Comparison of ENCODE assay signal across 10 mouse cellular contexts in the genomic region with DNA sequence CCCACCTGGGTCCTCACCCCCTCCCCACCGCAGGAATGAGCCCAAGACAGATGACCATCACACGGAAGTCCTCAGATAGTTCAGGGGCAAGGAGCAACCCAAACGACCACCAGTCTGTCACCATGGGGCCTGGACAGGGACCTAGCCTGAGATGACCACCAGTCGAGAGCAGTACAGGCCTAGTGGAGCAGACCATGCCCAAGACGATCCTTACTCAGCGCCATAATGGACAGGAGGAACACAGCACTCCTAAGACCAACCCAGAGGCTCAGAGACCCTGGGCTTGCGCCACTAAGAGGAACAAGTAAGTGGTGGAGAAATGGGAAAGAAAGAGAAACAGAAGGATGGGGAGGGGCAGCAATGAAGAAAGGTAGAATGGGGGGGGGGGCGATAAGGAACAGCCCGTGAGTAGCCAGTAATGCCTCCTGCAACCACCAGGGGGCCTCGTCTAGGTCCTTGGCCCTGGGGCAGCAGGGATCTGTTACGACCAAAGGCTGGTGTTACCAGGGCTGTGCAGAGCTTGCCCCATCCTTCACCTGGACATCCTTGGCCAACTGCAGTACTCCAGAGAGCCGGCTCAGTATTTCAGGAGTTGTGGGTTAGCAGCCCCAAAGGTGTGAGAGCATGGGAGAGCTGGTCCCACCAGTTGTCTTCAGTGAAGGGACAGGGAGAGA. TPM values are rescaled to one million over a fixed set of nuclear protein-coding genes. Genes with fewer than 3 reads are reported as not detected.
DNase-seq lines count a peak whose midpoint lies in the region; ATAC-seq and TF ChIP-seq lines count a peak whose summit lies in the region.
"Had no signal": no experiment of that assay in that cellular context is flagged by ENCODE, and none has a peak within 500 bp of the region (broad histone marks: within the 10 kb centered on the region; RNA-seq: fewer than 3 reads in every experiment).

No protein-coding gene starts in this region.

- WGBS in cerebellum, adult 2 months, result 70% methylated on average over 11 of the region's 12 CpGs
- WGBS in liver, embryonic 11.5 days, result 53% methylated on average over 11 of the region's 12 CpGs
- 60% methylated on average over 12 of the region's 12 CpGs for WGBS in kidney, embryonic 14.5 days
- WGBS in olfactory bulb, adult 2 months, result 64% methylated on average over 12 of the region's 12 CpGs

- H3K9me3 ChIP-seq in liver, embryonic 11.5 days (ENCODE audit: control insufficient read depth, low read length), result no peaks in the 10 kb centered on the region
- no peaks in the 10 kb centered on the region for H3K9me3 ChIP-seq in kidney, embryonic 14.5 days (ENCODE audit: control insufficient read depth, low read length)
- H3K9me3 ChIP-seq: midbrain, embryonic 12.5 days had no signal

- DNase-seq in cerebellum, adult 2 months, result peak in 1 of 2 experiments; percentile 22
- DNase-seq in cerebellum, adult 11 months, result no peak
- DNase-seq in liver, result peak; percentile 39
- DNase-seq in liver, embryonic 11.5 days (ENCODE audit: low spot score), result no peak
- DNase-seq in adrenal gland, postnatal 36 days, result peak; percentile 69 to 77
- DNase-seq in yolk sac, embryonic 10.5 days (ENCODE audit: low spot score), result no peak

- H3K4me3 ChIP-seq in cerebellum, adult 2 months (replicated peaks; ENCODE audit: insufficient read depth, low read depth, low read length), result no peak overlapping the region
- no peak overlapping the region for H3K4me3 ChIP-seq in liver, embryonic 11.5 days (ENCODE audit: low read depth, low read length)
- H3K4me3 ChIP-seq in kidney, embryonic 14.5 days (ENCODE audit: low read length), result no peak overlapping the region
- H3K4me3 ChIP-seq in olfactory bulb, adult 2 months (ENCODE audit: insufficient read depth, low read depth, low read length), result no peak overlapping the region
- H3K4me3 ChIP-seq: midbrain, embryonic 12.5 days had no signal

- peak; percentile 43; the same call in 1 of the 2 replicates for TF ChIP-seq CTCF in cerebellum, adult 2 months (IDR thresholded peaks at IDR 0.05; ENCODE audit: borderline replicate concordance, insufficient read depth, low read depth, low read length)
- TF ChIP-seq CTCF in olfactory bulb, adult 2 months (IDR thresholded peaks at IDR 0.05; ENCODE audit: insufficient read depth, low read depth, low read length), result peak; percentile 7; the same call in 1 of the 2 replicates

- H3K36me3 ChIP-seq in liver, embryonic 11.5 days (ENCODE audit: control insufficient read depth, insufficient read depth, low read length), result no peaks in the 10 kb centered on the region
- no peaks in the 10 kb centered on the region for H3K36me3 ChIP-seq in kidney, embryonic 14.5 days (ENCODE audit: control insufficient read depth, insufficient read depth, low read length)
- H3K36me3 ChIP-seq: midbrain, embryonic 12.5 days had no signal

- H3K9ac ChIP-seq in liver, embryonic 11.5 days (ENCODE audit: low read depth, low read length), result no peak overlapping the region
- no peak overlapping the region for H3K9ac ChIP-seq in kidney, embryonic 14.5 days (ENCODE audit: low read depth, low read length)
- H3K9ac ChIP-seq: midbrain, embryonic 12.5 days had no signal

- no peak overlapping the region for H3K4me2 ChIP-seq in liver, embryonic 11.5 days
- no peak overlapping the region for H3K4me2 ChIP-seq in kidney, embryonic 14.5 days (replicated peaks; ENCODE audit: low read depth, low read length)
- H3K4me2 ChIP-seq: midbrain, embryonic 12.5 days had no signal

- ATAC-seq in liver, embryonic 11.5 days (replicated peaks; ENCODE audit: low FRiP score), result no peak
- 0 out of 2 replicates have a peak, but pooled peaks have one; percentile 58 for ATAC-seq in kidney, embryonic 14.5 days (ENCODE audit: low FRiP score, low TSS enrichment)

- no peak for TF ChIP-seq POLR2A in cerebellum, adult 2 months (IDR thresholded peaks at IDR 0.05; ENCODE audit: borderline replicate concordance, insufficient read depth, low read length)
- no peak for TF ChIP-seq POLR2A in olfactory bulb, adult 2 months (IDR thresholded peaks at IDR 0.05; ENCODE audit: insufficient read depth, low read depth, low read length)

- no peak overlapping the region for H3K27ac ChIP-seq in cerebellum, adult 2 months (ENCODE audit: insufficient read depth, low read length)
- H3K27ac ChIP-seq in liver, embryonic 11.5 days (ENCODE audit: low read depth, low read length), result no peak overlapping the region
- H3K27ac ChIP-seq in kidney, embryonic 14.5 days (ENCODE audit: low read depth, low read length), result no peak overlapping the region
- H3K27ac ChIP-seq in olfactory bulb, adult 2 months (ENCODE audit: insufficient read depth, low read depth, low read length), result no peak overlapping the region
- H3K27ac ChIP-seq: midbrain, embryonic 12.5 days had no signal

- no peaks in the 10 kb centered on the region for H3K27me3 ChIP-seq in cerebellum, adult 2 months (ENCODE audit: control insufficient read depth, insufficient read depth, low read length)
- no peaks in the 10 kb centered on the region for H3K27me3 ChIP-seq in liver, embryonic 11.5 days (replicated peaks; ENCODE audit: control insufficient read depth, insufficient read depth, low read length)
- H3K27me3 ChIP-seq in kidney, embryonic 14.5 days (ENCODE audit: control insufficient read depth, insufficient read depth, low read length), result no peaks in the 10 kb centered on the region
- H3K27me3 ChIP-seq: midbrain, embryonic 12.5 days had no signal

- no peaks in the 10 kb centered on the region for H3K4me1 ChIP-seq in cerebellum, adult 2 months (ENCODE audit: control insufficient read depth, insufficient read depth, low read length)
- H3K4me1 ChIP-seq in liver, embryonic 11.5 days (replicated peaks; ENCODE audit: control insufficient read depth, insufficient read depth, low read length), result no peaks in the 10 kb centered on the region
- H3K4me1 ChIP-seq in kidney, embryonic 14.5 days (ENCODE audit: control insufficient read depth, insufficient read depth, low read length), result no peaks in the 10 kb centered on the region
- H3K4me1 ChIP-seq in olfactory bulb, adult 2 months (ENCODE audit: control insufficient read depth, insufficient read depth, low read length), result no peaks in the 10 kb centered on the region
- H3K4me1 ChIP-seq: midbrain, embryonic 12.5 days had no signal

RNA-seq across cellular contexts. Expression of a gene that starts 4.0 kb away (rescaled TPM):
- polyA plus RNA-seq in cerebellum, adult 2 months (2012; rRNA removed), result not detected in 2 replicates
- polyA plus RNA-seq in liver, embryonic 11.5 days (2014; fragmentation: Nextera tagmentation; extraction: Ambion mirVana), result not detected in 2 replicates
- not detected for total RNA-seq in adrenal gland, postnatal 36 days (2021)
- polyA plus RNA-seq in kidney, embryonic 14.5 days (2014; fragmentation: Nextera tagmentation; extraction: Ambion mirVana), result not detected in 2 replicates
- not detected in 2 replicates for polyA plus RNA-seq in olfactory bulb, adult 2 months (2012; ENCODE audit: insufficient read depth, insufficient read length, low replicate concordance, missing spikeins)
- polyA plus RNA-seq: frontal cortex, adult 2 months; midbrain, embryonic 12.5 days had no signal

RNA-seq across cellular contexts. Expression of a gene that starts 20.7 kb away (rescaled TPM):
- polyA plus RNA-seq in cerebellum, adult 2 months (2012; rRNA removed), result 0.18 and 0.49 TPM in 2 replicates
- 0.14 and 0.27 TPM in 2 replicates for polyA plus RNA-seq in liver, embryonic 11.5 days (2014; fragmentation: Nextera tagmentation; extraction: Ambion mirVana)
- 1 to 10 TPM; 2.8 to 3.5 TPM for total RNA-seq in adrenal gland, postnatal 36 days (2021)
- polyA plus RNA-seq in kidney, embryonic 14.5 days (2014; fragmentation: Nextera tagmentation; extraction: Ambion mirVana), result 0.44 and 0.61 TPM in 2 replicates
- polyA plus RNA-seq in olfactory bulb, adult 2 months (2012; ENCODE audit: insufficient read depth, insufficient read length, low replicate concordance, missing spikeins), result not detected in 2 replicates

RNA-seq across cellular contexts. Expression of a gene that starts 45.8 kb away (rescaled TPM):
- polyA plus RNA-seq in cerebellum, adult 2 months (2012; rRNA removed), result 0.05 and 0.18 TPM in 2 replicates
- polyA plus RNA-seq in liver, embryonic 11.5 days (2014; fragmentation: Nextera tagmentation; extraction: Ambion mirVana), result 0.04 and 0.06 TPM in 2 replicates
- total RNA-seq in adrenal gland, postnatal 36 days (2021), result under 1 TPM; 0.13 to 0.20 TPM
- polyA plus RNA-seq in kidney, embryonic 14.5 days (2014; fragmentation: Nextera tagmentation; extraction: Ambion mirVana), result 0.06 and 0.11 TPM in 2 replicates
- not detected in 2 replicates for polyA plus RNA-seq in olfactory bulb, adult 2 months (2012; ENCODE audit: insufficient read depth, insufficient read length, low replicate concordance, missing spikeins)
- polyA plus RNA-seq: frontal cortex, adult 2 months; midbrain, embryonic 12.5 days had no signal

RNA-seq across cellular contexts. Expression of a gene that starts 54.0 kb away (rescaled TPM):
- polyA plus RNA-seq in cerebellum, adult 2 months (2012; rRNA removed), result not detected in 2 replicates
- not detected in 2 replicates for polyA plus RNA-seq in liver, embryonic 11.5 days (2014; fragmentation: Nextera tagmentation; extraction: Ambion mirVana)
- total RNA-seq in adrenal gland, postnatal 36 days (2021), result not detected
- not detected in 2 replicates for polyA plus RNA-seq in kidney, embryonic 14.5 days (2014; fragmentation: Nextera tagmentation; extraction: Ambion mirVana)
- not detected in 2 replicates for polyA plus RNA-seq in olfactory bulb, adult 2 months (2012; ENCODE audit: insufficient read depth, insufficient read length, low replicate concordance, missing spikeins)
- polyA plus RNA-seq: frontal cortex, adult 2 months; midbrain, embryonic 12.5 days had no signal

Comparison
In these comparisons a context has a peak if more than half of its experiments do, and no peak if none do; other contexts are left out.
1. DNase-seq: peak in liver (single experiment) and adrenal gland, postnatal 36 days (2 of 2); none in cerebellum, adult 11 months (single experiment), liver, embryonic 11.5 days (single experiment) and yolk sac, embryonic 10.5 days (single experiment).